8 mouse cellular contexts compared by ENCODE assay signal in the genomic region with DNA sequence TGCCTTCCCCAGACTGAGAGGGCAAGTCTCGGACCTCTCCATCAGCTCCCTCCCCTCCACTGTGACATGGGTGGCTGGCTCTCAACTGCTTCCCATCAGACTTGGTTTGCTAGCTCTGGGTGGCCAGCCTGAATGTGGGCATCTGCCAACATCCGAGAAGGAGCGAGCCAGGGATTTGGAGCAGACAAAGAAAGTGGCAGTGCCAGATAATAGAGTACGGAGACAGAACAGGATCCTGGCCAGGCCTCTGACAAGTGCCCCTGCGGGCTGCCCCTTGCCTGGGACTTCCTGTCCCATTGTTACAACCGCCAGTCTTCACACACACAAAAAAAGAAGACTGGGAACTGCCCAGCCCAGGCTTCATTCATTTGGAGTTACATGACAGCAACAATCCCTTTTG.
DNase-seq lines count a peak whose midpoint lies in the region; ATAC-seq lines count a peak whose summit lies in the region.
"Had no signal": no experiment of that assay in that cellular context is flagged by ENCODE, and none has a peak within 500 bp of the region (broad histone marks: within the 10 kb centered on the region; RNA-seq: fewer than 3 reads in every experiment).

No protein-coding gene starts in this region.

- ATAC-seq in hindbrain, embryonic 16.5 days = peak; percentile 94
- peak; percentile 77 for ATAC-seq in midbrain, embryonic 14.5 days (ENCODE audit: low FRiP score, low TSS enrichment)
- no peak; the same call in 1 of the 2 replicates for ATAC-seq in erythroblast, adult 5-6 weeks (replicated peaks; ENCODE audit: low FRiP score, poor library complexity, severe bottlenecking)

- H3K4me1 ChIP-seq in hindbrain, embryonic 16.5 days (ENCODE audit: control insufficient read depth, insufficient read depth, low read depth, low read length) = peaks cover 8% of the 10 kb centered on the region
- H3K4me1 ChIP-seq in midbrain, embryonic 14.5 days (ENCODE audit: control insufficient read depth, insufficient read depth, low read length) = peaks cover 3% of the 10 kb centered on the region; the same call in 1 of the 2 replicates

- H3K4me2 ChIP-seq in hindbrain, embryonic 16.5 days (ENCODE audit: low read length) = no peak overlapping the region
- H3K4me2 ChIP-seq in midbrain, embryonic 14.5 days (ENCODE audit: low read length) = no peak overlapping the region

- no peaks in the 10 kb centered on the region for H3K36me3 ChIP-seq in hindbrain, embryonic 16.5 days (ENCODE audit: control insufficient read depth, insufficient read depth, low read length)
- H3K36me3 ChIP-seq in midbrain, embryonic 14.5 days (ENCODE audit: control insufficient read depth, insufficient read depth, low read length) = no peaks in the 10 kb centered on the region

- H3K27me3 ChIP-seq in hindbrain, embryonic 16.5 days (replicated peaks; ENCODE audit: control insufficient read depth, insufficient read depth, low read length) = no peaks in the 10 kb centered on the region
- no peaks in the 10 kb centered on the region for H3K27me3 ChIP-seq in midbrain, embryonic 14.5 days (ENCODE audit: control insufficient read depth, insufficient read depth, low read length)

- WGBS in hindbrain, embryonic 16.5 days = 16% methylated on average over 6 of the region's 6 CpGs
- WGBS in midbrain, embryonic 14.5 days = 8% methylated on average over 6 of the region's 6 CpGs

- H3K27ac ChIP-seq in hindbrain, embryonic 16.5 days (ENCODE audit: low read depth, low read length) = peak overlapping the region; percentile 74
- H3K27ac ChIP-seq in midbrain, embryonic 14.5 days (replicated peaks; ENCODE audit: low read depth, low read length) = peak overlapping the region; percentile 14; the same call in 1 of the 2 replicates
- H3K27ac ChIP-seq: kidney, postnatal 0 days had no signal

- H3K4me3 ChIP-seq in hindbrain, embryonic 16.5 days (ENCODE audit: low read length) = no peak overlapping the region
- H3K4me3 ChIP-seq in midbrain, embryonic 14.5 days (replicated peaks; ENCODE audit: low read depth, low read length) = no peak overlapping the region

- peak; percentile 58 for DNase-seq in adipocyte (ENCODE audit: low spot score)
- DNase-seq in cerebellum, adult 11 months = peak; percentile 20
- DNase-seq in frontal cortex, postnatal 36 days (ENCODE audit: low spot score in 2 of 2) = peak; percentile 16 to 46
- peak; percentile 74 for DNase-seq in midbrain, embryonic 14.5 days
- no peak for DNase-seq in thymus, postnatal 4 days

- no peak overlapping the region for H3K9ac ChIP-seq in hindbrain, embryonic 16.5 days (ENCODE audit: low read depth, low read length)
- no peak overlapping the region for H3K9ac ChIP-seq in midbrain, embryonic 14.5 days (replicated peaks; ENCODE audit: low read length)

- H3K9me3 ChIP-seq in hindbrain, embryonic 16.5 days (ENCODE audit: control insufficient read depth, low read length) = no peaks in the 10 kb centered on the region
- H3K9me3 ChIP-seq in midbrain, embryonic 14.5 days (ENCODE audit: control insufficient read depth, low read length) = no peaks in the 10 kb centered on the region
